Mouse (Mus musculus) neutrophil, adult 59 days (primary cell): ENCODE measurements around the gene Rgsl1. TPM values are rescaled to one million over a fixed set of nuclear protein-coding genes. Genes with fewer than 3 reads are reported as not detected.

Source experiments
- total RNA-seq, 2 experiments: library from RNA; stranded (reverse); gene quantifications; 1 replicate in 1 of 2; 2 replicates in 1 of 2; pipeline ENCODE4 v1.2.4; 2023

Gene Rgsl1
- total RNA-seq: not detected

GRCm38 (mm10) chr1:153844042-153844441 lies at the start of gene Rgsl1:
TSS of gene Rgsl1 (minus strand) at chr1:153844142.

DNA sequence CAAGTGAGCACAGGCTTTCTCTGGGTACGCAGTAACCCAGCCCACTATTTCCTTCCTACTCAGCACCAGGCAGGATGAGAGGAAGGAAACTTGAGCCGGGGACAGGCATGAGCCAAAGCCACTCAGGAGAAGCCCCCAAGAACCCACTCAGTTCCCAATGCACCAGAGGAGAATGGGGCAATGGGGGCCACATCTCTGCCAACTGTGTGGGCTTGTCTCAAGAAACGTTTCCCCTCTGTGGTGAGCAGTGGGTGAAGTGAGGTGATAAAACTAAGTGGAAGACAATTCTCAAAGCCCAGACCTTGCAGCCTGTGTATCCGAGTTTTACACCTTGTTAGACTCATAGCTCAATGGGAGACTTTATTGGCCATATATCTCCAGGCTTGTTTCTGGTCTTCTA lies 47.5 kb upstream of the Rgsl1 start, which contains the start of gene Teddm1a:
TSS of gene Teddm1a (plus strand) at position 301 of the 400 bp plus-strand sequence.

DNA sequence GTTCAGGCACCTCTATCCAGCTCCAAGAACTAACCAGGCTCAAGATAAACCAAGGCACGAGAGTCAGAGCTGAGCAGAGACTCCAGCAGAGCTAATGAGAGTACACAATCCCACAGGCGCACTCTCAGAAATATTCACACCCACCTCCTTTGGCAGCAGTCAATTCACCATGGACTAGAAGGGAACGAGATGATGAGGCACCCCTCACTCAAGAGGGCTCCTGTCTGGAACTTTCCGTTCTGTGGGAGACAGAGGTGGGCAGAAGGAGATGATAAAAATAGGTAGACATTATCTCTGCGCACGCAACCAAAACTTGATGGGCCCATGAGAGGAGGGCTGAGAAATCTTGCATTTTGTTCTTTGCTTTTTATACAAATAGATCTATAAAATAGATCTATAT lies 30.1 kb upstream of the Rgsl1 start, which contains the start of gene Teddm1b:
TSS of gene Teddm1b (plus strand) at position 301 of the 400 bp plus-strand sequence.

DNA sequence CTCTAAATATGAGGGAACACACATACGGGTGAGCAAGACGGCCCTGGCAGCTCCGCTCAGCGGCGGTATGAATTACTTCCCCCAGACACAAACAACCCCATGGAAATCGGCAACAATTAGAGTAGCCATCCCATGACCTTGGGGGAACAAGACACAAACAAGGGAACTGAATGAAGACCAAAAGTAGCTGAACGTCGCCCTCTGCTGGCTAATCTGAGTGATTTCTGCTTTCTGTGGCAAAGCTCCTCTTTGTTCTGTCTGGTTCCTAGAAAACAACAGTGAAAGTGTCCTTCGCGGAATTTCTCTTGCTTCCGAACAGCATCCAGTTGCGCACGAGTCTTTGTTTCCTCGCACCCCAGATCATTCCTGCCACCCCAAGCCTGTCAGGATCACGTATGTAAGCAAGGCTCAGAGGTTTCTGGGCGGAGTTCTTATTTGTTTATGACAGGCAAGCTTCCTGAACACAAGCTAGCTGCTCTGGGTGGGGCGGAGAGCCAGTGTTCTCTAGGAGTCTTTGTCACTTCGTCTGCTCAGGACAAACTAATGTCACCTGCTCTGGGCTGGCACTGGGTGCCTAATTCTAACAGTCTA lies 94.6 kb downstream of the Rgsl1 start, which contains the start of gene Rnasel:
TSS of gene Rnasel (plus strand) at position 216 of the 591 bp plus-strand sequence.

DNA sequence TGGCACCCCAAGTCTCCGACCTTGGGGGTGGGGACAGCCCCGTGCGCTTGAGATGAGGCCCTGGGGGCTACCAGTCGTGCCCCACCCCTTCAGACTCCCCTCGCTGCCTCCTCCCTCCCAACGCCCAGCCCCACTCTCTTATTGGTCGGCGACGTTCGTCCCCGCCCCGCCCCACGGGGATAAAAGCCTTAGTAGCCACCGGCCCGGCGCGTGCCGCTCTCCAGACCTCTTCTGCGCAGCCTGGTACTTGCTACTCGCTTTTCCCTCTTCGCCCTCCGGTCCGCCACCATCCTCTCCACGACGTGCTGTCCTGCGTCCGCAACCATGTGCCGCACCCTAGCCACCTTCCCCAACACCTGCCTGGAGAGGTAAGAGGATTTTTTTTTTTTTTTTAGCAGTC lies 103.8 kb downstream of the Rgsl1 start, which contains the start of gene Rgs16:
TSS of gene Rgs16 (plus strand) at position 205 of the 400 bp plus-strand sequence.

Other genes with a start within 250 kb of the Rgsl1 start
- gene Rgs8, start 191.1 kb downstream of the Rgsl1 start, total RNA-seq: under 1 TPM in 1 of 2 experiments, not detected in 1; 0.07 TPM
- gene Rgs16, start 103.8 kb downstream of the Rgsl1 start, total RNA-seq: 1 to 10 TPM in 1 of 2 experiments, under 1 TPM in 1; 0.44 to 1.8 TPM
- gene Rnasel, start 94.7 kb downstream of the Rgsl1 start, total RNA-seq: 10 to 100 TPM; 86.4 to 92.9 TPM
- under 1 TPM in 1 of 2 experiments, not detected in 1; 0.31 TPM for gene Teddm1b, start 30.2 kb upstream of the Rgsl1 start, total RNA-seq
- gene Teddm1a, start 47.6 kb upstream of the Rgsl1 start, total RNA-seq: not detected
- gene Glul, start 55.8 kb upstream of the Rgsl1 start, total RNA-seq: 100 to 1,000 TPM; 154 to 181 TPM
- gene Teddm2, start 56.1 kb upstream of the Rgsl1 start, total RNA-seq: under 1 TPM; 0.22 to 0.51 TPM